Mouse (Mus musculus): ENCODE data around the gene Myo9b. TPM values are rescaled to one million over a fixed set of nuclear protein-coding genes. Genes with fewer than 3 reads are reported as not detected.
"Not testable (repeated sequence)": the region's sequence is repeated elsewhere in the genome, so short reads cannot be mapped to it uniquely, and the experiment has no call there.

Myo9b gene
- polyA plus RNA-seq, 1 experiment from 2014 or later: 20.2 TPM

- no peak for ATAC-seq (replicated peaks)
- Histone ChIP-seq H3K27me3 (replicated peaks) (no peaks in the 10 kb centered on the region), H3K4me3 (no peak overlapping the region), H3K27ac (no peak overlapping the region), H3K4me1 (no peaks in the 10 kb centered on the region), H3K9me3 (no peaks in the 10 kb centered on the region), H3K36me3 (replicated peaks) (no peaks in the 10 kb centered on the region), H3K4me2 (no peak overlapping the region), H3K9ac (no peak overlapping the region)
- 95% methylated on average over 3 of the region's 3 CpGs for WGBS
Measured at GRCm38 (mm10) chr8:71299716-71300115, 27.2 kb downstream of the Myo9b start.

- 93% methylated on average over 1 of the region's 1 CpGs for WGBS
- Histone ChIP-seq H3K27me3 (replicated peaks) (no peaks in the 10 kb centered on the region), H3K27ac (no peak overlapping the region), H3K4me1 (no peaks in the 10 kb centered on the region), H3K9me3 (no peaks in the 10 kb centered on the region), H3K9ac (no peak overlapping the region), H3K36me3 (replicated peaks) (no peaks in the 10 kb centered on the region), H3K4me3 (no peak overlapping the region), H3K4me2 (no peak overlapping the region)
- ATAC-seq (replicated peaks): no peak
Measured at GRCm38 (mm10) chr8:71302788-71303187, 30.3 kb downstream of the Myo9b start.

- Histone ChIP-seq H3K4me2 (no peak overlapping the region), H3K9ac (no peak overlapping the region), H3K27me3 (replicated peaks) (no peaks in the 10 kb centered on the region), H3K9me3 (no peaks in the 10 kb centered on the region), H3K4me1 (no peaks in the 10 kb centered on the region), H3K4me3 (no peak overlapping the region), H3K36me3 (replicated peaks) (no peaks in the 10 kb centered on the region), H3K27ac (no peak overlapping the region)
- WGBS: 93% methylated on average over 1 of the region's 1 CpGs
- no peak for ATAC-seq (replicated peaks)
Measured at GRCm38 (mm10) chr8:71303632-71304031, 31.1 kb downstream of the Myo9b start.

GRCm38 (mm10) chr8:71305988-71306387 lies 33.5 kb downstream of the Myo9b start:
- H3K36me3 ChIP-seq (replicated peaks): no peaks in the 10 kb centered on the region
- WGBS: 67% methylated on average over 1 of the region's 1 CpGs
- H3K27ac ChIP-seq: no peak overlapping the region
- H3K4me1 ChIP-seq: no peaks in the 10 kb centered on the region
- no peaks in the 10 kb centered on the region for H3K9me3 ChIP-seq
- H3K4me3 ChIP-seq: no peak overlapping the region
- H3K4me2 ChIP-seq: no peak overlapping the region
- no peaks in the 10 kb centered on the region for H3K27me3 ChIP-seq (replicated peaks)
- ATAC-seq (replicated peaks): no peak
- no peak overlapping the region for H3K9ac ChIP-seq

GRCm38 (mm10) chr8:71307371-71307770 lies 34.9 kb downstream of the Myo9b start:
- Histone ChIP-seq H3K27me3 (replicated peaks) (no peaks in the 10 kb centered on the region), H3K9ac (no peak overlapping the region), H3K27ac (no peak overlapping the region), H3K36me3 (replicated peaks) (no peaks in the 10 kb centered on the region), H3K4me1 (no peaks in the 10 kb centered on the region), H3K4me3 (no peak overlapping the region), H3K9me3 (no peaks in the 10 kb centered on the region), H3K4me2 (no peak overlapping the region)
- ATAC-seq (replicated peaks): no peak
- 93% methylated on average over 1 of the region's 1 CpGs for WGBS

GRCm38 (mm10) chr8:71307913-71308312 lies 35.4 kb downstream of the Myo9b start:
- no peak overlapping the region for H3K27ac ChIP-seq
- ATAC-seq (replicated peaks): no peak
- 0 out of 2 replicates have a peak, but pooled peaks cover 4% of the 10 kb centered on the region for H3K4me1 ChIP-seq
- no peak overlapping the region for H3K4me2 ChIP-seq
- no peaks in the 10 kb centered on the region for H3K9me3 ChIP-seq
- no peaks in the 10 kb centered on the region for H3K27me3 ChIP-seq (replicated peaks)
- no peaks in the 10 kb centered on the region for H3K36me3 ChIP-seq (replicated peaks)
- H3K9ac ChIP-seq: no peak overlapping the region
- H3K4me3 ChIP-seq: no peak overlapping the region
- 95% methylated on average over 4 of the region's 4 CpGs for WGBS

- H3K36me3 ChIP-seq (replicated peaks): no peaks in the 10 kb centered on the region; the same call in 1 of the 2 replicates
- H3K4me3 ChIP-seq: no peak overlapping the region
- no peak overlapping the region for H3K9ac ChIP-seq
- no peaks in the 10 kb centered on the region for H3K9me3 ChIP-seq
- H3K4me1 ChIP-seq: 0 out of 2 replicates have a peak, but pooled peaks cover 4% of the 10 kb centered on the region
- H3K4me2 ChIP-seq: no peak overlapping the region
- no peaks in the 10 kb centered on the region for H3K27me3 ChIP-seq (replicated peaks)
- no peak for ATAC-seq (replicated peaks)
- no peak overlapping the region for H3K27ac ChIP-seq
- WGBS: 75% methylated on average over 6 of the region's 6 CpGs
Measured at GRCm38 (mm10) chr8:71310446-71310845, 37.9 kb downstream of the Myo9b start.

- H3K4me3 ChIP-seq: no peak overlapping the region
- ATAC-seq (replicated peaks): 0 out of 2 replicates have a peak, but pooled peaks have one; percentile 21
- H3K9ac ChIP-seq: no peak overlapping the region
- H3K27ac ChIP-seq: no peak overlapping the region
- no peak overlapping the region for H3K4me2 ChIP-seq
- no peaks in the 10 kb centered on the region for H3K27me3 ChIP-seq (replicated peaks)
- H3K4me1 ChIP-seq: 0 out of 2 replicates have a peak, but pooled peaks cover 4% of the 10 kb centered on the region
- no peaks in the 10 kb centered on the region for H3K9me3 ChIP-seq
- WGBS: 54% methylated on average over 1 of the region's 1 CpGs
- H3K36me3 ChIP-seq (replicated peaks): no peaks in the 10 kb centered on the region; the same call in 1 of the 2 replicates
Measured at GRCm38 (mm10) chr8:71312700-71313099, 40.2 kb downstream of the Myo9b start.

- 89% methylated on average over 2 of the region's 2 CpGs for WGBS
- H3K4me1 ChIP-seq: 0 out of 2 replicates have a peak, but pooled peaks cover 4% of the 10 kb centered on the region
- no peaks in the 10 kb centered on the region; the same call in 1 of the 2 replicates for H3K36me3 ChIP-seq (replicated peaks)
- no peaks in the 10 kb centered on the region for H3K9me3 ChIP-seq
- H3K27ac ChIP-seq: no peak overlapping the region
- no peak overlapping the region for H3K9ac ChIP-seq
- no peak overlapping the region for H3K4me3 ChIP-seq
- ATAC-seq (replicated peaks): no peak
- no peaks in the 10 kb centered on the region for H3K27me3 ChIP-seq (replicated peaks)
- no peak overlapping the region for H3K4me2 ChIP-seq
Measured at GRCm38 (mm10) chr8:71313951-71314350, 41.4 kb downstream of the Myo9b start.

- Histone ChIP-seq H3K27me3 (replicated peaks) (no peaks in the 10 kb centered on the region), H3K4me3 (no peak overlapping the region), H3K4me2 (no peak overlapping the region), H3K9ac (no peak overlapping the region), H3K27ac (no peak overlapping the region), H3K36me3 (replicated peaks) (no peaks in the 10 kb centered on the region; the same call in 1 of the 2 replicates), H3K4me1 (0 out of 2 replicates have a peak, but pooled peaks cover 4% of the 10 kb centered on the region), H3K9me3 (no peaks in the 10 kb centered on the region)
- 93% methylated on average over 5 of the region's 5 CpGs for WGBS
- ATAC-seq (replicated peaks): no peak
Measured at GRCm38 (mm10) chr8:71315972-71316371, 43.5 kb downstream of the Myo9b start.

- no peak for ATAC-seq (replicated peaks)
- H3K4me2 ChIP-seq: no peak overlapping the region
- no peaks in the 10 kb centered on the region for H3K9me3 ChIP-seq
- H3K4me1 ChIP-seq: 0 out of 2 replicates have a peak, but pooled peaks cover 4% of the 10 kb centered on the region
- no peaks in the 10 kb centered on the region; the same call in 1 of the 2 replicates for H3K36me3 ChIP-seq (replicated peaks)
- H3K4me3 ChIP-seq: no peak overlapping the region
- no peaks in the 10 kb centered on the region for H3K27me3 ChIP-seq (replicated peaks)
- H3K27ac ChIP-seq: no peak overlapping the region
- H3K9ac ChIP-seq: no peak overlapping the region
Measured at GRCm38 (mm10) chr8:71316486-71317031, 44.0 kb downstream of the Myo9b start.

- H3K4me2 ChIP-seq; H3K4me3 ChIP-seq; ATAC-seq (replicated peaks); H3K36me3 ChIP-seq (replicated peaks); H3K9me3 ChIP-seq; H3K27me3 ChIP-seq (replicated peaks); H3K4me1 ChIP-seq; H3K27ac ChIP-seq; H3K9ac ChIP-seq: not testable (repeated sequence)
- WGBS: 87% methylated on average over 5 of the region's 5 CpGs
Measured at GRCm38 (mm10) chr8:71318610-71319009, 46.1 kb downstream of the Myo9b start.

GRCm38 (mm10) chr8:71319760-71320159 lies 47.2 kb downstream of the Myo9b start:
- not testable (repeated sequence) for H3K27me3 ChIP-seq (replicated peaks); H3K9ac ChIP-seq; H3K4me1 ChIP-seq; H3K4me2 ChIP-seq; ATAC-seq (replicated peaks); H3K27ac ChIP-seq; H3K4me3 ChIP-seq; H3K9me3 ChIP-seq
- H3K36me3 ChIP-seq (replicated peaks): peaks cover 16% of the 10 kb centered on the region; the same call in 1 of the 2 replicates
- 76% methylated on average over 2 of the region's 2 CpGs for WGBS
